Mouse (Mus musculus) right cerebral cortex, postnatal 36 days (tissue): Measurements from ENCODE around the gene Nlgn3.

Source experiments
- DNase-seq, 2 experiments: peaks; one replicate each; pipeline ENCODE4 v3.0.0; 2022; ENCODE audit warnings: low spot score in 2 of 2, mixed read lengths in 1 of 2

The Nlgn3 gene

GRCm38 (mm10) chrX:101299055-101299454 is at the start of gene Nlgn3:
Nlgn3 (plus strand) TSS chrX:101299168.
- no peak for DNase-seq

- DNase-seq: peak; percentile 84 to 85
Observed at GRCm38 (mm10) chrX:101253952-101254729, 44.8 kb upstream of the Nlgn3 start, which contains the start of gene Foxo4. Foxo4 (plus strand) TSS chrX:101254528.

GRCm38 (mm10) chrX:101254740-101255139 is 44.2 kb upstream of the Nlgn3 start:
- no peak for DNase-seq

- DNase-seq: no peak
Observed at GRCm38 (mm10) chrX:101256603-101257002, 42.4 kb upstream of the Nlgn3 start.

- DNase-seq: no peak
Observed at GRCm38 (mm10) chrX:101260441-101261325, 38.3 kb upstream of the Nlgn3 start.

- no peak for DNase-seq
Observed at GRCm38 (mm10) chrX:101263892-101264291, 35.1 kb upstream of the Nlgn3 start, which contains the start of gene Gm614. Gm614 (minus strand) TSS chrX:101263992.

GRCm38 (mm10) chrX:101266631-101267030 is 32.3 kb upstream of the Nlgn3 start:
- DNase-seq: no peak

- DNase-seq: no peak
Observed at GRCm38 (mm10) chrX:101268025-101268754, 30.8 kb upstream of the Nlgn3 start, which contains the start of gene Il2rg. Il2rg (minus strand) TSS chrX:101268255.

GRCm38 (mm10) chrX:101268755-101269124 is 30.2 kb upstream of the Nlgn3 start, which contains the start of gene Gm20489:
Gm20489 (minus strand) TSS chrX:101269023.
- DNase-seq: no peak

GRCm38 (mm10) chrX:101273410-101273809 is 25.6 kb upstream of the Nlgn3 start:
- no peak for DNase-seq

GRCm38 (mm10) chrX:101273875-101274738 is 24.9 kb upstream of the Nlgn3 start, which contains the start of gene Med12:
Med12 (plus strand) TSS chrX:101274030.
- peak; percentile 70 to 71 for DNase-seq

GRCm38 (mm10) chrX:101282813-101283212 is 16.2 kb upstream of the Nlgn3 start:
- no peak for DNase-seq

- DNase-seq: peak in 1 of 2 experiments; percentile 34
Observed at GRCm38 (mm10) chrX:101285534-101285933, 13.4 kb upstream of the Nlgn3 start.

- no peak for DNase-seq
Observed at GRCm38 (mm10) chrX:101285953-101286670, 12.9 kb upstream of the Nlgn3 start.

- no peak for DNase-seq
Observed at GRCm38 (mm10) chrX:101287543-101287942, 11.4 kb upstream of the Nlgn3 start.

GRCm38 (mm10) chrX:101288432-101288831 is 10.5 kb upstream of the Nlgn3 start:
- DNase-seq: no peak

- no peak for DNase-seq
Observed at GRCm38 (mm10) chrX:101289037-101289436, 9.9 kb upstream of the Nlgn3 start.

GRCm38 (mm10) chrX:101290111-101290510 is 8.9 kb upstream of the Nlgn3 start:
- no peak for DNase-seq

- DNase-seq: no peak
Observed at GRCm38 (mm10) chrX:101299473-101300426, 782 bp downstream of the Nlgn3 start.
